Mouse (Mus musculus): Measurements from ENCODE around the gene Cfb.

- TF ChIP-seq CTCF (IDR thresholded peaks at IDR 0.05; ENCODE audit: low read depth) (no peak), EP300 (optimal IDR thresholded peaks at IDR 0.05) (no peak)
Measured at GRCm38 (mm10) chr17:34836155-34836855, 26.0 kb downstream of the Cfb start.

All from stomach, postnatal 0 days (tissue).